Mouse (Mus musculus) megakaryocyte, embryonic 14.5 days (primary cell): Measurements from ENCODE around the gene Dgki.

Experiments
- FLI1 ChIP-seq: IDR thresholded peaks from 2 replicates; pipeline ENCODE4 v1.6.1; 2012; ENCODE audit warnings: low read length, inconsistent platforms, mixed read lengths
- GATA1 ChIP-seq: IDR thresholded peaks from 3 replicates; pipeline ENCODE4 v1.6.1; 2012; ENCODE audit warnings: mixed read lengths, low read length, inconsistent platforms, borderline replicate concordance

- TF ChIP-seq GATA1, result no peak
- TF ChIP-seq FLI1, result no peak
These were observed 491.5 kb downstream of the Dgki start for GRCm38 (mm10) chr6:36808306-36809058.
